Mouse (Mus musculus) cerebellum, adult 18-20 months (tissue): ENCODE data around the gene Fmnl2.

Experiments
- DNase-seq, 2 experiments: peaks; one replicate each; pipeline ENCODE4 v3.0.0; 2021

Fmnl2 gene

GRCm38 (mm10) chr2:52920701-52921435 is 63.2 kb downstream of the Fmnl2 start:
- DNase-seq, result no peak

GRCm38 (mm10) chr2:52925062-52925461 is 67.4 kb downstream of the Fmnl2 start:
- no peak for DNase-seq

- no peak for DNase-seq
These were observed 69.7 kb downstream of the Fmnl2 start for GRCm38 (mm10) chr2:52927381-52927780.

- no peak for DNase-seq
These were observed 70.2 kb downstream of the Fmnl2 start for GRCm38 (mm10) chr2:52927858-52928301.

- no peak for DNase-seq
These were observed 70.7 kb downstream of the Fmnl2 start for GRCm38 (mm10) chr2:52928401-52928800.

- peak; percentile 70 to 72 for DNase-seq
These were observed 72.6 kb downstream of the Fmnl2 start for GRCm38 (mm10) chr2:52930106-52930868.

- no peak for DNase-seq
These were observed 73.7 kb downstream of the Fmnl2 start for GRCm38 (mm10) chr2:52931315-52931714.

- no peak for DNase-seq
These were observed 78.2 kb downstream of the Fmnl2 start for GRCm38 (mm10) chr2:52935906-52936305.

GRCm38 (mm10) chr2:52938351-52939074 is 80.9 kb downstream of the Fmnl2 start:
- no peak for DNase-seq

GRCm38 (mm10) chr2:52943644-52944423 is 86.2 kb downstream of the Fmnl2 start:
- peak; percentile 47 to 64 for DNase-seq

GRCm38 (mm10) chr2:52944594-52944993 is 86.9 kb downstream of the Fmnl2 start:
- DNase-seq, result no peak

- DNase-seq, result no peak
These were observed 88.4 kb downstream of the Fmnl2 start for GRCm38 (mm10) chr2:52946074-52946473.

GRCm38 (mm10) chr2:52946524-52947186 is 89.0 kb downstream of the Fmnl2 start:
- DNase-seq, result no peak

GRCm38 (mm10) chr2:52948406-52948805 is 90.7 kb downstream of the Fmnl2 start:
- no peak for DNase-seq

GRCm38 (mm10) chr2:52949556-52949955 is 91.9 kb downstream of the Fmnl2 start:
- no peak for DNase-seq

GRCm38 (mm10) chr2:52950226-52950625 is 92.6 kb downstream of the Fmnl2 start:
- no peak for DNase-seq

GRCm38 (mm10) chr2:52952202-52952730 is 94.6 kb downstream of the Fmnl2 start:
- no peak for DNase-seq

- peak; percentile 39 to 56 for DNase-seq
These were observed 97.4 kb downstream of the Fmnl2 start for GRCm38 (mm10) chr2:52955090-52955489.

- no peak for DNase-seq
These were observed 98.2 kb downstream of the Fmnl2 start for GRCm38 (mm10) chr2:52955831-52956230.

- DNase-seq, result no peak
These were observed 100.3 kb downstream of the Fmnl2 start for GRCm38 (mm10) chr2:52957771-52958534.
